Mouse (Mus musculus) neural tube, embryonic 15.5 days (tissue): Measurements from ENCODE around the gene Ss18l2. TPM values are rescaled to one million over a fixed set of nuclear protein-coding genes. Genes with fewer than 3 reads are reported as not detected.

Source experiments
- ATAC-seq: fragments of 200-750 bp; cut with Nextera tagmentation; 2 replicates; pipeline ENCODE4 v1.8.0; 2017; ENCODE audit warnings: mild to moderate bottlenecking, moderate TSS enrichment, moderate library complexity; ENCODE audit not compliant: low FRiP score
- H3K27ac ChIP-seq: fragments of 300-500 bp; sonication (generic); replicated peaks from 2 replicates; pipeline ENCODE4 v1.5.1; 2015; ENCODE audit warnings: mild to moderate bottlenecking, inconsistent platforms
- H3K27me3 ChIP-seq: fragments of 300-500 bp; sonication (generic); replicated peaks from 2 replicates; pipeline ENCODE4 v1.6.1; 2015; ENCODE audit warnings: inconsistent platforms
- H3K36me3 ChIP-seq: fragments of 300-500 bp; sonication (generic); 2 replicates; pipeline ENCODE4 v1.6.1; 2015; ENCODE audit warnings: inconsistent platforms
- H3K4me1 ChIP-seq: fragments of 300-500 bp; sonication (generic); 2 replicates; pipeline ENCODE4 v1.6.1; 2015; ENCODE audit warnings: inconsistent platforms
- H3K4me2 ChIP-seq: fragments of 300-500 bp; sonication (generic); 2 replicates; pipeline ENCODE4 v1.6.1; 2015; ENCODE audit warnings: inconsistent platforms, mild to moderate bottlenecking, moderate library complexity
- H3K4me3 ChIP-seq: fragments of 300-500 bp; sonication (generic); replicated peaks from 2 replicates; pipeline ENCODE4 v1.5.1; 2015; ENCODE audit warnings: mild to moderate bottlenecking, inconsistent platforms
- H3K9ac ChIP-seq: fragments of 300-500 bp; sonication (generic); replicated peaks from 2 replicates; pipeline ENCODE4 v1.6.1; 2015; ENCODE audit warnings: mild to moderate bottlenecking, inconsistent platforms
- H3K9me3 ChIP-seq: fragments of 300-500 bp; sonication (generic); replicated peaks from 2 replicates; pipeline ENCODE4 v1.6.1; 2016; ENCODE audit warnings: inconsistent platforms
- WGBS: fragments of 180-500 bp; shearing (Covaris S2); methylation state at CpG from one replicate; pipeline ENCODE4 v1.1.7; 2015; ENCODE audit warnings: mixed read lengths; 5-methylcytosine and 5-hydroxymethylcytosine counted together
- polyA plus RNA-seq: library from polyadenylated mRNA; unstranded; fragments of >200 nt; fragmentation: Nextera tagmentation; extraction: Ambion mirVana; gene quantifications from 2 replicates; pipeline ENCODE4 v1.2.1, GENCODE M21; 2015

Gene Ss18l2
- polyA plus RNA-seq, 1 experiment from 2014 or later = 206 TPM

GRCm38 (mm10) chr9:121740490-121740889, 30.4 kb downstream of the Ss18l2 start:
- Histone ChIP-seq H3K4me1 (no peaks in the 10 kb centered on the region), H3K4me2 (no peak overlapping the region), H3K36me3 (peaks cover 44% of the 10 kb centered on the region), H3K27me3 (no peaks in the 10 kb centered on the region), H3K27ac (no peak overlapping the region), H3K4me3 (no peak overlapping the region), H3K9ac (no peak overlapping the region), H3K9me3 (no peaks in the 10 kb centered on the region)
- no peak for ATAC-seq
- 80% methylated on average over 6 of the region's 6 CpGs for WGBS

DNA sequence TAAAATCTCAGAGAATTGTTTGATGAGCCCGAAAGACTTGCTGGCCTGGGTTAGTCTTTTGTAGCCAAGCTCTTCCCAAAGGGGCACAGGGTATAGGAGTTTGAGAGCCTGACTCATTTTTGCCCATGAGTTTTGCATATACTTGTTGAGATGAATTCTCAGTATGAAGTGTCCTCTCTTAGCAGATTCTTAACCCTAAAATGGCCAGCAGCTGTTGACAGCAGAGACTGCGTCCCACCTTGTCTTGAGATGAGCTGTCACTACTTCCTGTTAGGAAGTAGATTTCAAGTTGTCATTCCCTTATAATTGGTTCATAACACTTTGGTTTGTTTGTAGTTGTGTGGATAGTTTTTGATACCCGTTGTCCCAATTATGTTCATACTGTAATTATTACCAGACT, 31.0 kb downstream of the Ss18l2 start:
- peaks cover 46% of the 10 kb centered on the region for H3K36me3 ChIP-seq

DNA sequence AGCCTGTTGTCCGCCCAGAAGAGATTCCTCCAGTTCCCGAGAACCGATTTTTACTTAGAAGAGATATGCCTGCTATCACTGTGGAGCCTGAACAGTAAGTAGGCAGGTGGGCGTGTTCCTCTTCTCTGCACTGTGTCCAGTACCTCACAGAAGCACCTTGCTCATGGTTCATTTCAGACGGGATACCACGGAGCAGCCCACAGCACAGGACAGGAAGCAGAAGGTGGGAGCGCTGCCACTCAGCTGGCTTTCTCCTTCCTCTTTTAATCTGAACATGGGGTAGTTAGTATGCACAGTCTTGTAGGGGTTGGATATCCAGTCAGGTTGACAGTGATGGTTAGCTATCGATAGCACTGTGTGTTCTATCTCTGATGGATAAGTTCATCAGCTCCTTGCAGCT, 33.9 kb downstream of the Ss18l2 start:
- no peaks in the 10 kb centered on the region for H3K4me1 ChIP-seq
- no peak overlapping the region for H3K9ac ChIP-seq
- no peak for ATAC-seq
- H3K9me3 ChIP-seq = no peaks in the 10 kb centered on the region
- H3K4me2 ChIP-seq = no peak overlapping the region
- 90% methylated on average over 8 of the region's 8 CpGs for WGBS
- no peak overlapping the region for H3K27ac ChIP-seq
- H3K27me3 ChIP-seq = no peaks in the 10 kb centered on the region
- H3K36me3 ChIP-seq = peaks cover 75% of the 10 kb centered on the region
- H3K4me3 ChIP-seq = no peak overlapping the region

More for the DNA sequence above, 31.0 kb downstream of the Ss18l2 start:
- Histone ChIP-seq H3K4me2 (no peak overlapping the region), H3K27me3 (no peaks in the 10 kb centered on the region), H3K9ac (no peak overlapping the region), H3K9me3 (no peaks in the 10 kb centered on the region), H3K4me3 (no peak overlapping the region), H3K4me1 (no peaks in the 10 kb centered on the region), H3K27ac (no peak overlapping the region)
- 95% methylated on average over 3 of the region's 3 CpGs for WGBS
- no peak for ATAC-seq

- Histone ChIP-seq H3K4me1 (peaks cover 8% of the 10 kb centered on the region), H3K36me3 (peaks cover 84% of the 10 kb centered on the region), H3K27ac (no peak overlapping the region), H3K9ac (no peak overlapping the region), H3K4me2 (no peak overlapping the region), H3K9me3 (no peaks in the 10 kb centered on the region), H3K27me3 (no peaks in the 10 kb centered on the region), H3K4me3 (no peak overlapping the region)
- WGBS = 97% methylated on average over 9 of the region's 9 CpGs
- ATAC-seq = no peak
Measured at GRCm38 (mm10) chr9:121752774-121753173, 42.6 kb downstream of the Ss18l2 start.

DNA sequence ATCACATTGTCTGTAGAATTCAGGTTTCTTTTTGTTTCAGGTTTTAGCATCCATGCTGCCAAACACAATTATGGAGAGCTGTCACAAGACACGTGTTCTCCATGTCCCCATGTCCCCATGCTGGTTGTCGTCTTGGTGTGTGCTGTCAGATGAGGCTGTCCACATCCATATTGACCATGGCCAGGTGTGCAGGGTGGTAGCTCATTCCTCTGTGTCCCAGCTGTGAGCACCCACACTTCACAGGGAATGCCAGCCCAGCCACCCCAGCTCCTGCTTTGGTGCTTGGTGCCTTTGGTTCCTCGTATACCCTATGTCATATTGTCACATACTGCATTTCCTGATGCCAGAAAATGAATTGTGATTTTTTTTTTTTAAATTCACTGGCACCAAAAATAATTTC, 44.5 kb downstream of the Ss18l2 start:
- Histone ChIP-seq H3K27me3 (no peaks in the 10 kb centered on the region), H3K4me1 (peaks cover 20% of the 10 kb centered on the region), H3K36me3 (peaks cover 65% of the 10 kb centered on the region), H3K27ac (no peak overlapping the region), H3K4me3 (no peak overlapping the region), H3K9ac (no peak overlapping the region), H3K4me2 (no peak overlapping the region), H3K9me3 (no peaks in the 10 kb centered on the region)
- no peak for ATAC-seq
- 98% methylated on average over 3 of the region's 3 CpGs for WGBS

DNA sequence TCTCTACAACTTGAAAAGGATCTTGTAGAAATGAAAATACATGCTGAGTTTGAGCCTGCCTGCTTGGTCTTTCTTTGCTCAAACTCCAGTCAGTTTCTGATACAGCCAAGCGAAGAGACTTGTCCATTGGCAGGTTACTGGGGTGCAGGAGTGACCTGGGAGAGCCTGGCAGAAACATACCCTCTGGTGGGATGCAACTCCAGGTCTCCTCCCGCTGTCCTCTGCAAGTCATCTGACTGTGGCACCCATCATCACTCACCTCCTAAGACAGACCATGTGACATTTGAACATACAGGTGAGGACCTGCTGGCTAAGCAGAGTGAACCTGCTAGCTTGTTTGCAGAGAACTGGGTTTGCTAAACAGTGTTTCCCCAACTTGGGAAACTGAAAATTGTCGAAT, 46.7 kb downstream of the Ss18l2 start:
- Histone ChIP-seq H3K36me3 (peaks cover 44% of the 10 kb centered on the region), H3K4me3 (no peak overlapping the region), H3K27ac (no peak overlapping the region), H3K27me3 (no peaks in the 10 kb centered on the region), H3K9me3 (no peaks in the 10 kb centered on the region), H3K4me2 (no peak overlapping the region), H3K4me1 (peaks cover 34% of the 10 kb centered on the region), H3K9ac (no peak overlapping the region)
- ATAC-seq = no peak
- WGBS = 86% methylated on average over 3 of the region's 3 CpGs

DNA sequence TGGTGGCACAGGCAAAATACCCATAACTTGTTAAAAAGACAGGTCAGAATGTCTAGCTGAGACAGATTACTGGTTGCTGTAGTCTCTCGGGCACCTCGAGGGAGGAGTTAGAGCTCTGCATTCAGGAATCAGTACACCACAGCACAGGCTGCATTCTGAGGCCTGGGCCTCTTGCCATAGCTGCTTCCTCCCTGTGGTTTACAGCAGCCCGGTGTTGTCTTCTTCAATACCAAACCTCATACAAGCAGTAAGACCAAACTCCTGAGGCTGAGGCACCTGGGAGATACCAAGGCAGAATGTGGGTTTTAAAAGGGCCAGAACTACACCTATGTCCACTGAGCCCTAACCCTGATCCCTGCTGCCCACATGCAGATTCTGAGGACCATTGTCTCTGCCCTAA, 47.3 kb downstream of the Ss18l2 start:
- H3K4me3 ChIP-seq = no peak overlapping the region
- H3K4me2 ChIP-seq = 0 out of 2 replicates have a peak overlapping the region, but pooled peaks have one; percentile 81
- peaks cover 39% of the 10 kb centered on the region for H3K36me3 ChIP-seq
- no peaks in the 10 kb centered on the region for H3K27me3 ChIP-seq
- peak overlapping the region; percentile 17; the same call in 1 of the 2 replicates for H3K9ac ChIP-seq
- H3K4me1 ChIP-seq = peaks cover 40% of the 10 kb centered on the region
- WGBS = 63% methylated on average over 3 of the region's 3 CpGs
- no peaks in the 10 kb centered on the region for H3K9me3 ChIP-seq
- no peak for ATAC-seq
- H3K27ac ChIP-seq = no peak overlapping the region

DNA sequence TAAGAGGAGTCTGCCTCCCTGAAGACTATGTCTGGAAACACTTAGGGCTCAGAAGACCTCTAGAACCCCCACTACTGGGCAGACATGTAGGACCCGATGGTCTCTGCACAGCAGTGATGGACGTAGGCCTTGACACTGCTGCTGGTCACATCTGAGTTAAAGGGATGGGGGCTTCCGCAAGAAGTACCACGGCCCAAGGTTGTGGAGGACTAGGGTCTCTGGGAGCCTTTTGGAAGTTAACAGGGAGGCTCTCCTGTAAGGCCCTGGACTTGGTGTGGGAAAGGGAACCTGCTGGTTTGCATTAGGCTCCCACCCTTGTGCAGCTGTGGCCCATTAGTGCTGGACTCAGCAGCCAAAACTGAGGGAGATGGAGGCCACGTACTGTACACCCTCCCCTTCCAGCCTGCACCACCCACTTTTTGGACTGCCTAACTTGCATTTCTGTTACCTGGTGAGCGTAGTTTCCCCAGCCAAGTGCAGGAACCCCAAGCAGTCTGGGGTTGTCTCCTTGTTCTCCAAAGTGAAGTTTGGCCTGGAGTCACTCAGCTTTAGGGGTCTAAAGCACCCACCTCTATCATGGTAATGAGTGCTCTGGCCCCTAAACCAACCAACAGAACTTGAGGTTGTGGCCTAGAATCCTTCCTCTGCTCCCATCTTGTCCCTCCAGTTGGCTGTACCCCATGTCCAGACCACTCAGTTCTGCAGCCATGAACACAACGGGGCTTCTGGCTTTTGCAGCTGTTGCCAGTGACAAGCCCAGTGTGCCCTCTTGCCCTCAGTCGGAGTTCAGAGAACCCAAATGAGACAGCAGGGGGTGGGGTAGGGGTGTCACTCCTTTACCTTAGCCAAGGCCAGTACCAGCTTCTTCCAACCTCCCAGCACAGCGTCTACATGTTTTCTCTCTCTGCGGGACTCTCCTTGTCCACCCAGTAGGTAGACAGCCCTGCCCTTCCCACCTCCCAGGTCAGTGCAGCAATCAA, 48.0 kb downstream of the Ss18l2 start:
- peak overlapping the region; percentile 91; the same call in 1 of the 2 replicates for H3K27ac ChIP-seq
- no peaks in the 10 kb centered on the region for H3K27me3 ChIP-seq
- peaks cover 41% of the 10 kb centered on the region for H3K36me3 ChIP-seq
- H3K4me1 ChIP-seq = peaks cover 45% of the 10 kb centered on the region
- H3K9ac ChIP-seq = peak overlapping the region; percentile 95
- H3K4me3 ChIP-seq = peak overlapping the region; percentile 91
- H3K9me3 ChIP-seq = no peaks in the 10 kb centered on the region
- peak overlapping the region; percentile 81 for H3K4me2 ChIP-seq
- ATAC-seq = no peak
- WGBS = 54% methylated on average over 10 of the region's 10 CpGs

- ATAC-seq = peak; percentile 88
- H3K9me3 ChIP-seq = no peaks in the 10 kb centered on the region
- H3K27me3 ChIP-seq = no peaks in the 10 kb centered on the region
- peaks cover 45% of the 10 kb centered on the region for H3K36me3 ChIP-seq
- H3K4me2 ChIP-seq = peak within 1 kb of the TSS; percentile 81
- H3K4me3 ChIP-seq = peak within 1 kb of the TSS; percentile 91
- H3K9ac ChIP-seq = peak within 1 kb of the TSS; percentile 95
- peaks cover 53% of the 10 kb centered on the region for H3K4me1 ChIP-seq
- peak within 1 kb of the TSS; percentile 91 for H3K27ac ChIP-seq
- under 1% methylated on average over 83 of the region's 97 CpGs for whole genome bisulfite sequencing
Measured at GRCm38 (mm10) chr9:121759091-121760081, 49.3 kb downstream of the Ss18l2 start, which contains the start of gene Zfp651. TSS of gene Zfp651 (plus strand) at chr9:121759330.

DNA sequence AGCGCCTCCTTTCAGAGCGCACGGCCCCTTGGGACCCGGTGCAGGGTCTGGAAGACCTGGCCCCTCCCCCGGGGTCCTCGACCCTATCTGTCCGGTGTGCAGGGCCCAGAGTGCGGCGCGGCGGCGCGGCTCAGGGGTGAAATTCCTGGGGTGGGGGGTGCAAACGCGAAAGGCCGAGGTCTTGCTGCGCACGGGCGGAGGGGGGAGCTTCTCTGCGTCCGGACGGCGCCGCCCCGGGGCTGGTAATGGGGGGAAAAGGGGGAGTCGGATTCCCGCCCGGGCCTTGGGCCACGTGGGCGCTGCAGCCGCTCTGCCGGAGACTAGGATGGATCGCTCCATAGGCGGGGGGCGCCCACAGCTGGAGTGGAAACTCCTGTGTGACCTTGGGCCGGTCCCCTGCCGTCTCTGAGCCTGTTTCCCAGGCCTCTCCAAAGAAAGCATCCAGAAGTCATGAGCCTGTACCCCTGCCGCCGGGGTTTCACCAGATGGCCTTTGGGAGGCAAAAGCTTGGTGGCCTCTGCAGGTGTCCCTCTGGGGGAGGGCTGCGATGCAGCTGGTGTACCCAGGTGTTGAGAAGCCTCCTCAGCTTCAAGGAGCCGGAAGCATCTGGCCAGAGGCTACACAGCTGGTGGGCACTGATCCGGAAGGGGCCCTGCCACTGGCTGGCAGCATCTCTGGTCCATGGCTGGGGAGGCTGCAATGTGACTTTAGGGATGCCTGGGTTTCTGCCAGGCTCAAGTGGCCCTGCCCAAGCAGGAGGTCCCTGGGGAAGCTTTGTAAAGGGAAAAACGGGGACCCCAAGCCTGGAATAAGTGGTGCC, 50.4 kb downstream of the Ss18l2 start:
- H3K9ac ChIP-seq = peak overlapping the region; percentile 95
- ATAC-seq = peak; percentile 30
- under 1% methylated on average over 43 of the region's 43 CpGs for WGBS
- H3K4me2 ChIP-seq = peak overlapping the region; percentile 81
- H3K4me1 ChIP-seq = peaks cover 55% of the 10 kb centered on the region
- peak overlapping the region; percentile 91 for H3K4me3 ChIP-seq
- H3K27me3 ChIP-seq = no peaks in the 10 kb centered on the region
- peak overlapping the region; percentile 91 for H3K27ac ChIP-seq
- peaks cover 45% of the 10 kb centered on the region for H3K36me3 ChIP-seq
- no peaks in the 10 kb centered on the region for H3K9me3 ChIP-seq
